Mouse (Mus musculus) midbrain, embryonic 15.5 days (tissue): ENCODE measurements around the gene Pknox1. TPM values are rescaled to one million over a fixed set of nuclear protein-coding genes. Genes with fewer than 3 reads are reported as not detected.

ENCODE experiments used
- ATAC-seq: fragments of 200-750 bp; cut with Nextera tagmentation; replicated peaks from 2 replicates; pipeline ENCODE4 v1.8.0; 2017; ENCODE audit warnings: moderate TSS enrichment
- H3K27ac ChIP-seq: fragments of 300-500 bp; sonication (generic); 2 replicates; pipeline ENCODE4 v1.5.1; 2015; ENCODE audit warnings: mild to moderate bottlenecking, inconsistent platforms
- H3K27me3 ChIP-seq: fragments of 300-500 bp; sonication (generic); replicated peaks from 2 replicates; pipeline ENCODE4 v1.6.1; 2015; ENCODE audit warnings: inconsistent platforms
- H3K36me3 ChIP-seq: fragments of 300-500 bp; sonication (generic); replicated peaks from 2 replicates; pipeline ENCODE4 v1.6.1; 2015; ENCODE audit warnings: inconsistent platforms
- H3K4me1 ChIP-seq: fragments of 300-500 bp; sonication (generic); 2 replicates; pipeline ENCODE4 v1.6.1; 2015; ENCODE audit warnings: inconsistent platforms
- H3K4me2 ChIP-seq: fragments of 300-500 bp; sonication (generic); 2 replicates; pipeline ENCODE4 v1.6.1; 2015; ENCODE audit warnings: inconsistent platforms, mild to moderate bottlenecking, moderate library complexity
- H3K4me3 ChIP-seq: fragments of 300-500 bp; sonication (generic); 2 replicates; pipeline ENCODE4 v1.5.1; 2015; ENCODE audit warnings: mild to moderate bottlenecking, inconsistent platforms
- H3K9ac ChIP-seq: fragments of 300-500 bp; sonication (generic); 2 replicates; pipeline ENCODE4 v1.6.1; 2015; ENCODE audit warnings: mild to moderate bottlenecking, inconsistent platforms
- H3K9me3 ChIP-seq: fragments of 300-500 bp; sonication (generic); 2 replicates; pipeline ENCODE4 v1.6.1; 2016; ENCODE audit warnings: inconsistent platforms
- WGBS: fragments of 180-500 bp; shearing (Covaris S2); methylation state at CpG from one replicate; pipeline ENCODE4 v1.1.7; 2015; ENCODE audit warnings: mixed read lengths; 5-methylcytosine and 5-hydroxymethylcytosine counted together
- polyA plus RNA-seq: library from polyadenylated mRNA; unstranded; fragments of >200 nt; fragmentation: Nextera tagmentation; extraction: Ambion mirVana; gene quantifications from 2 replicates; pipeline ENCODE4 v1.2.1, GENCODE M21; 2015

Pknox1 gene
- polyA plus RNA-seq, 1 experiment from 2014 or later = 21.6 TPM

DNA sequence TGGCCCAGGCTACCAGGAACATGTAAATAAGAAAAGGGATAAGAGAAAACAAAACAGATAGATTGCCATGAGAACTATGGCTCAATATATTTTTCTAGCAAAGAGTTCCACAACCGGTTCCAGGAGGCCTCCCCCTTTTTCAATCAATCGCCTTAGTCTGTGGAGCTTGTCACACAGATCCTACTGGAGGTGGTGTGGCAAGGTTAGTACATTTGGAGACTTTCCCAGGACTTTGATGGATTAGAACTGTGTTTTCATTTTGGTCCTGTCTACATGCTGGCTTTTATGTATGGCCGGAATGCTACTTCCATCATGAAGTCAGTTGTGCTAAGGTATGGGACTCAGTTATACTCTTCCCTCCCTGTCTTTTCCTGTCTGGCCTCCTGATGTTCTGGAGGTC lies 45.4 kb downstream of the Pknox1 start:
- Histone ChIP-seq H3K4me2 (no peak overlapping the region), H3K4me3 (no peak overlapping the region), H3K4me1 (no peaks in the 10 kb centered on the region), H3K27ac (no peak overlapping the region), H3K9me3 (no peaks in the 10 kb centered on the region), H3K36me3 (0 out of 2 replicates have a peak, but pooled peaks cover under 1% of the 10 kb centered on the region), H3K9ac (no peak overlapping the region), H3K27me3 (no peaks in the 10 kb centered on the region)
- ATAC-seq = no peak
- WGBS = 94% methylated on average over 3 of the region's 3 CpGs

DNA sequence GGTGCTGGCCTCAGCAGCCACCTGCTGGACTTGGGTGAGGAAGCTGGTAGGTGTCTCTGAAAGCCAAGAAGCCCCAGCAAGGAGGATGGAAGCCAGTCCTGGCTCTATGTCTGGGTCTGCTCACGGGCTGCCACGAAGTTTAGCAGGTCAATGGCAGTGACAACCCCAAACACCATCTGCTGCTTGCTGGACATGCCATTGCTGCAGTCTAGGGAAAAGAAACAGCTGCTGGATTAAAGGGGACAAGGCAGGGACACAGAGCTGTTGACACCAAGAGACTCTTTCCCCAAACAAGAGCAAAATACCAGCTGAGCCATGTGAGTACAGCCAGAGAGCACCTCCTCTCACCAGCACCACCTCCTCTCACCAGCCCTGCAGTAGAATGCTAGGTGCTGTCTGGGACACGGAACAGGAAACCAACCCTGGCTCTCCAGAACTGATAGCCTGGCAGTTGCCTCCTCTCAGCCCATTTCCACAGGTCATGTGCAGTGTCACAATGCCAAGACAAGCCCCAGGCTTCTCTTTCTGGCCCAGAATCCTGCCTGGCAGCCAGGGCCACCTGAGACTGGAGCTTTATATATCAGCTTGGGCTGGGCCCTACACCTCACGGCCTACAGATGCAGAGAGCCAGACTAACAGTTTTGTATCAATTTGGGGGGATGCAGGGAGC lies 48.7 kb downstream of the Pknox1 start:
- H3K4me3 ChIP-seq = no peak overlapping the region
- no peaks in the 10 kb centered on the region for H3K36me3 ChIP-seq
- no peaks in the 10 kb centered on the region for H3K9me3 ChIP-seq
- no peak overlapping the region for H3K27ac ChIP-seq
- H3K4me2 ChIP-seq = no peak overlapping the region
- 83% methylated on average over 4 of the region's 4 CpGs for WGBS
- no peaks in the 10 kb centered on the region for H3K27me3 ChIP-seq
- ATAC-seq = no peak
- H3K9ac ChIP-seq = no peak overlapping the region
- no peaks in the 10 kb centered on the region for H3K4me1 ChIP-seq

DNA sequence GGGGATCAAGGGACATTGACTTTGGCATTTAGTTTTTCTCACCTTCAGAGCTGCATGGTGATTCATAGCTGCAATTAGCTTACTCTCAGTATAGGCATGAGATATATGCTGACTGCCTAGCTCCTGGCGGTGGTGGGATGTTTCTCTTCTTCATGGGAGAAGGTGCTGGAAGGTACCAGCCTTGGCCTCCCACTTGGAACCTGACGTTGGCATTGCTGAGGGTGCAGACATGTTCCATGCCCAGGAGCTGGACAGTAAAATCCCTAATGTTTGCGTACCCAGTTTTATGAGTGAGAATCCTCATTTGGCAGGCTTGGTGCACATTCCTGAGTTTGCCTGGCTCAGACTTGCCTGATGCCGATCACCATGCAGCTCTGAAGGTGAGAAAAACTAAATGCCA lies 58.6 kb downstream of the Pknox1 start:
- H3K9me3 ChIP-seq = no peaks in the 10 kb centered on the region
- no peak overlapping the region for H3K4me2 ChIP-seq
- no peaks in the 10 kb centered on the region for H3K27me3 ChIP-seq
- H3K9ac ChIP-seq = no peak overlapping the region
- ATAC-seq = no peak
- H3K36me3 ChIP-seq = no peaks in the 10 kb centered on the region
- no peak overlapping the region for H3K27ac ChIP-seq
- WGBS = 93% methylated on average over 4 of the region's 4 CpGs
- H3K4me1 ChIP-seq = no peaks in the 10 kb centered on the region
- H3K4me3 ChIP-seq = no peak overlapping the region

DNA sequence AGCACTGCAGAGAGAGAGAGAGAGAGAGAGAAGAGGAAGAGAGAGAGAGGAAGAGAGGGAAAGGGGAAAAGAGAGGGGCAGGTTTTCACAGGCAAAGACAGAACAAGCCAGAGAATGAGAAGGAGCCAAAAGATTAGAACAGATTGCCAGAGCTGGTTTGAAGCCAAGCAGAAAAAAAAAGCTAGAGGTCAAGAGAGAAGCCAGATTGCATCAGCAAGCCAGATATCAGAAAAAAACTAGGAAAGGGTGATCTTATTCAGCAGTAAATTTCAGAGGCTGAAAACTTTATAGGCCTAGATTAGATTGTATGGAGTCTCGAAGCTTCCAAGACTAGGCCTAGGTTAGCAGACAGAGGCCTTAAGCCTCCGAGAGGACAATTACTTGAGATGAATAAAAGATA lies 63.4 kb downstream of the Pknox1 start:
- no peaks in the 10 kb centered on the region for H3K9me3 ChIP-seq
- H3K4me1 ChIP-seq = no peaks in the 10 kb centered on the region
- no peak overlapping the region for H3K4me2 ChIP-seq
- H3K9ac ChIP-seq = no peak overlapping the region
- no peak overlapping the region for H3K4me3 ChIP-seq
- no peak overlapping the region for H3K27ac ChIP-seq
- 91% methylated on average over 2 of the region's 2 CpGs for WGBS
- no peaks in the 10 kb centered on the region for H3K27me3 ChIP-seq
- H3K36me3 ChIP-seq = no peaks in the 10 kb centered on the region
- no peak for ATAC-seq

DNA sequence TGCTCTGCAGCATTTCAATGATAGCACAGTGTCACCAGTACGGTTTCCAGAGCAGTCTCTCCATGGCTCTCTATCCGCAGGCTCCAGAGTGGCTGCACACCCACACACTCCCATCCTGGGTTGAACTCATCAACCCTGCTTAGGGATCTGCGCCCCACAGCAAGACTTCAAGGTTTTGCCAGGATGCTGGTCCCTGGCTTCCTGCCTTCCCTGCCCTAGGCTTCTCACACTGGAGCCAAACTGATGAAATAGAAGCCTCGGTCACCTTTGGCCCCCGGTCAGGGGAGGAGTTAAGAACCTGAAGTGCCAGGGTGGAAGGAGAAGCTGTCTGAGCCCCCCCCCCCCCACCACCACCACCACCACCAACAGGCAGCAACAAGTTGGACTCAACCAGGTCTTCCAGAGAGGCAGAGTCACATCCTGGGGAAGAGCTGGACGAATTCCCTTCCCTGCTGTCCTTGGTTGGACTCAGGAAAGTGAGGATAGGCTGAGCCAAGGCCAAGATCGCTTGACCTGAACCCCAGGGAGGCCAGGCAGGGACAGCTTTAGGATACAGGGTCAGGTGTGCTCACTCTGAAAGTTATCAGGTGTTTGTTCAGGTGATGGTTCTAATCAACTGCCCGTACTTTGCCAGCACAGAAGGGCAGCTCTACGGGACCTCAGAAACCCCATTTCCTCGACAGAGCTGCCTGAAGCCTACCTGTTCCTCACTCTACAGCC lies 66.7 kb downstream of the Pknox1 start:
- no peak for ATAC-seq
- H3K4me2 ChIP-seq = no peak overlapping the region

DNA sequence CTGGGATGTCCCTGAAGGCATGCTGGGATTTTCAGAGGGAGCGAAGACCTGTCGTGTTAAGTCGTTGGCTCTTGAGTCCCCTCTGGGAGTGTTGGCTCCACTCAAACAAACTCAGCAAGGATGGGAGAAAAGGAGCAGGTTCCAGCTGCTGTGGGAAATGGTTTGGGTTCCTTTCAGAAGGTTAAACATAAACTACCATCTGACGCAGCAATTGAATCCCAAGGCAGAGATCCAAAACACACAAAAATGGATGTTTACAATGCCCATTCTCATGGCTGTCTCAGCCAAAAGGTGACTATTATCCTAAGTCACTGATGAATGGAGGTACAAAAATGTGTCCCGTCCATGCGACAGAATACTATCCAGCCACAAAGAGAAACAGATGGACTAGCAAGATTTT lies 68.5 kb downstream of the Pknox1 start:
- Histone ChIP-seq H3K9me3 (no peaks in the 10 kb centered on the region), H3K4me3 (no peak overlapping the region), H3K9ac (no peak overlapping the region), H3K27ac (no peak overlapping the region), H3K36me3 (no peaks in the 10 kb centered on the region), H3K4me1 (peaks cover 15% of the 10 kb centered on the region), H3K4me2 (no peak overlapping the region), H3K27me3 (peaks cover 22% of the 10 kb centered on the region; the same call in 1 of the 2 replicates)
- no peak for ATAC-seq
- WGBS = 86% methylated on average over 6 of the region's 6 CpGs

More for the DNA sequence above, 66.7 kb downstream of the Pknox1 start:
- no peak overlapping the region for H3K27ac ChIP-seq
- no peak overlapping the region for H3K9ac ChIP-seq
- H3K9me3 ChIP-seq = no peaks in the 10 kb centered on the region
- H3K36me3 ChIP-seq = no peaks in the 10 kb centered on the region
- H3K4me3 ChIP-seq = no peak overlapping the region
- peaks cover 10% of the 10 kb centered on the region; the same call in 1 of the 2 replicates for H3K27me3 ChIP-seq
- H3K4me1 ChIP-seq = peaks cover 2% of the 10 kb centered on the region
- 84% methylated on average over 10 of the region's 10 CpGs for WGBS

DNA sequence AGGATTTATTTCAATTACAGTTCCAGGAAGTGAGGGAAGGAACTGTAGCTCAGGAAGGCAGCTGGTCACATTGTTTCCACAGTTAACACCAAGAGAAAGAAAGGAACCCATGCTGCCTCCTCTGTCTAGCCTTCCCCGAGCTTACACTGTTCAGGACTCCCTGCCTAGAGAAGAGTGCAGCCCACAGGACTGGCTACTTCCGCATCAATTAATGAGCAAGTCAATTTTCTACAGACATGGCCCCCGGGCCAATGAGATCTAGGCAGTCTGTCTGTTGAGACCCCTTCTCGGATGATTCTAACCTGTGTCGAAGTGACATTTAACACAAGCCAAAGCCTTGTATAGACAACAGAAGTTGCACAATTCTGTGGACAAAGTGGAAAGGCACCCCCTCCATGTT lies 70.4 kb downstream of the Pknox1 start:
- 71% methylated on average over 5 of the region's 5 CpGs for WGBS
- Histone ChIP-seq H3K4me1 (peaks cover 15% of the 10 kb centered on the region), H3K4me3 (no peak overlapping the region), H3K36me3 (no peaks in the 10 kb centered on the region), H3K9me3 (no peaks in the 10 kb centered on the region), H3K9ac (no peak overlapping the region), H3K4me2 (no peak overlapping the region), H3K27ac (no peak overlapping the region), H3K27me3 (peaks cover 22% of the 10 kb centered on the region; the same call in 1 of the 2 replicates)
- no peak for ATAC-seq

DNA sequence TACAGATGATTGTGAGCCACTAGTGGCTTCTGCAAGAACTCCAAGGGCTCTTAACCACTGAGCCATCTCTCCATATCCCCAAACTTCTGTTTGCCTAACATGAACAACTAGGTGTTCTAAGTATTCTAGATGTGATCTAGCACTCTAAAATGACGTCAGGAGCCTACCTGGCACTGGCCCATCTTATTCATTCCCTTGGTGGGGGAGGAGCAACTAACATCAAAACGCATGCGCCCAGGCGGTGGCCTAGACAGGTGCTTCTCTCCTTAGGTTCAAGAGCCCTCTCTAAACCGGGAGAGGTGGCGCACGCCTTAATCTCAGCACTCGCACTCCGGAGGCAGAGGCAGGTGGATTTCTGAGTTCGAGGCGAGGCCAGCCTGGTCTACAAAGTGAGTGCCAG lies 71.2 kb downstream of the Pknox1 start:
- H3K36me3 ChIP-seq = no peaks in the 10 kb centered on the region
- 68% methylated on average over 11 of the region's 11 CpGs for WGBS
- no peaks in the 10 kb centered on the region for H3K9me3 ChIP-seq
- peaks cover 22% of the 10 kb centered on the region; the same call in 1 of the 2 replicates for H3K27me3 ChIP-seq
- no peak overlapping the region for H3K4me3 ChIP-seq
- H3K9ac ChIP-seq = no peak overlapping the region
- H3K27ac ChIP-seq = no peak overlapping the region
- H3K4me2 ChIP-seq = peak overlapping the region; percentile 97; the same call in 1 of the 2 replicates
- ATAC-seq = no peak
- peaks cover 15% of the 10 kb centered on the region for H3K4me1 ChIP-seq

DNA sequence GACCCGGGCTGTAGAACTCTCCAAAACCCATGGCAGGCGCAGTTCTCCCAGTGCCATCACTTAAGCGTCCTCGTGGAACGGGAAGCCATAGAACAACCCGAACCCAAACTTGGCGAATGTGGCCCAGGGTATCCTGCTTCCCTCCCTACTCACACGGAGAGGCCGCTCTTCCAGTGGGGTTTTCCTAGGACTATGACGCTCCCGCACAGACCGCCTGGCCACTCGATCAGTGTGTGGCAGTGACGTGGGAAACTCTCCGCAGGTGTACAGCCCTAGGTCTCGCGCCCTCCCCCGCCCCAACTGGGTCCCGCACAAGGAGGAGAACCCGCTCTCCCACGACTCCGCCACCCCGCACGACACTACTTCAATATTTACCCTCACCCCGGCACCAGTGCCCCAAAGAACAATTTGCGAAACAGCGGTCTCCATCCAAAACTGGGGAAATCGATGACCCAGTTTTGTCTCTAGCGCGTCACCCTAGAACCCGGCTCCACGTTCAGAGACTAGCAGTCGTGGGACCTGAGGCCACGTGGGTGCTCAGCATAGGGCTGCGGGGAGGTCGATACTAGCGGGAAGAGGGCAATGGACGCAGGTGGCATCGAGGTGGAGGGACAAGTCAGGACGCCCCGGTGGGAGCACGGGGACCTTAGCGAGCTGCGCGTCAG lies 71.9 kb downstream of the Pknox1 start:
- Histone ChIP-seq H3K9ac (peak overlapping the region; percentile 33), H3K4me2 (peak overlapping the region; percentile 97), H3K4me3 (peak overlapping the region; percentile 49), H3K27me3 (peaks cover 22% of the 10 kb centered on the region; the same call in 1 of the 2 replicates), H3K4me1 (peaks cover 15% of the 10 kb centered on the region), H3K27ac (no peak overlapping the region), H3K36me3 (no peaks in the 10 kb centered on the region), H3K9me3 (no peaks in the 10 kb centered on the region)
- peak; percentile 60 for ATAC-seq
- WGBS = 5% methylated on average over 45 of the region's 45 CpGs

DNA sequence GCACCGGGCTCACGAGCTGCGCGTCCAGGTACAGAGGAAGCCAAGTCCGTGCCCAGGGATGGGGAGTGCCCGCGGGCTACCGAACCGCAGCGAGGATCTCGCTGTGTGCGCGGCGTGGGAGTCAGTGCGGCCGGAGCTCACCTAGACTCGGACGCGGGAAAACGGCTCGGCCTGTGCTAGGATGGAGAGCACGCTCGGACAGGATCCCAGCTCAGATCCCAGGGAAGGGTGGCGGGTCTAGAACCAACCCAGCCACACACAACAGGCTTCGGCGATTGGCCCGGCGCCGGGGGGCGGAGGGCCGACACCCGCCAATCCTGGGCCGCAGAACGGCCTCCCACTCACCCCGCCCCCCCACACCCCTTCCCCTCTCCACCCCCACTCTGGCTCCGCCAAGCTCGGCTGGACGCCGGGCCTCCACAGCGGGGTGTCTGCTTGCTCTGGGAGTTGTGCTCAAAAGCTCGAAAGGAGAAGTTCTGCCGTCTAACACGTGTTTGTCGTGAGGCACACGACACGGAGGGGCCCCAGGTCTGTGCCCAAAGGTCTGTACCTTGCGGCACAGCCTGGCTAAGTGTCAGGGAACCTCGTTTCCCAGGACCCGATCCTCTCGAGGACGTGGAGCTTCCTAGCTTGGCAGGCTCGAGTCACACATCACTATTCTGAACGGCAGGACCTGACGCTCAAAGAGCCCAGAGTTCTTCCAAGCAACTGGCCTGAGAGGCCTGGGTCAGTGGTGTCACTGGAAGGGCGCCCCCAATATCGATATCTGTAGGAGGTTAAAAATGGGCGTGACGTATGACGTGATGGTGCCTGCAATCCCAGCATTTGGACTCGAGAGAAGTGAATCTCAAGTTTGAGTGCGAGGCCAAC lies 72.6 kb downstream of the Pknox1 start, which contains the start of gene Cbs:
Gene Cbs, minus strand, starts transcription at position 297 of the 870 bp plus-strand sequence.
- Histone ChIP-seq H3K4me2 (peak within 1 kb of the TSS; percentile 97), H3K27me3 (peaks cover 22% of the 10 kb centered on the region; the same call in 1 of the 2 replicates), H3K36me3 (no peaks in the 10 kb centered on the region), H3K27ac (peak within 1 kb of the TSS; percentile 52), H3K9me3 (no peaks in the 10 kb centered on the region), H3K9ac (peak within 1 kb of the TSS; percentile 33), H3K4me1 (peaks cover 15% of the 10 kb centered on the region), H3K4me3 (peak within 1 kb of the TSS; percentile 49)
- 3% methylated on average over 61 of the region's 61 CpGs for WGBS
- ATAC-seq = peak; percentile 91

DNA sequence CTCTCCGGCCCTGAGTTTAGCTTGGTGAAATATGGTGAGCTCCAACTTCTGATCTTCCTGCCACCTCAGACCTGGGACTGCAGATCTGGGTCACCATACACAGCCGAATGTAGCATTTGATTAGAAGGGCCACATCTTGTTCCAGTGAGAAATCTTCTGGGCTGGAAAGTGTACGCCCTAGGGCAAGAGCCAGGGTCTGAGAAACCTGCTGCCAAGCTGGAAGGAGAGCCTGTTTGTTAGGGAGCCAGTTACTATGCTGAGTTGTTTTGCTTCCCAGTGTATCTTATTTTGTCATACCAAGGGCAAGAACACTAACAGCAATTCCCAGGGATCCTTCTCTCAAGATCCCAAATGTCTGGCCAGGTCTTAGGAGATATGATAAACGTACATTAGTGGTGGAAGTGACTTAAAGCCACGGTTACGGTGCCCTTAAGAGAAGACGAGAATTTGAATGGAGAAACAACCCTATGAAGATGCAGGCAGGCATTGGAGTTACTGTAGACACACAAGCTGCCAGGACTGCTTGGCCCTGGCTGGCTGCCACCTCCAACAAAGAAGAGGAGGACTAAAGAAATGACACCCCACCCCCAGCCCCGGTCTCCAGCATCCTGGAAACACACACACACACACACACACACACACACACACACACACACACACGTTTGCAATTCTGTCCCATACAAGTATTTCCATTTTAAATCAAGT lies 73.5 kb downstream of the Pknox1 start:
- no peak for ATAC-seq
- 60% methylated on average over 9 of the region's 9 CpGs for WGBS
- H3K4me2 ChIP-seq = no peak overlapping the region

More for the DNA sequence above, 73.5 kb downstream of the Pknox1 start:
- no peaks in the 10 kb centered on the region for H3K9me3 ChIP-seq
- H3K36me3 ChIP-seq = no peaks in the 10 kb centered on the region
- H3K27me3 ChIP-seq = peaks cover 22% of the 10 kb centered on the region; the same call in 1 of the 2 replicates
- H3K4me1 ChIP-seq = peaks cover 15% of the 10 kb centered on the region
- H3K4me3 ChIP-seq = no peak overlapping the region
- H3K9ac ChIP-seq = no peak overlapping the region
- peak overlapping the region; percentile 52 for H3K27ac ChIP-seq
